ENCODE assay signal across 5 mouse cellular contexts in genomic region chr17:35423131-35423810, GRCm38 (mm10). TPM values are rescaled to one million over a fixed set of nuclear protein-coding genes. Genes with fewer than 3 reads are reported as not detected.
"Had no signal": no experiment of that assay in that cellular context is flagged by ENCODE, and none has a peak within 500 bp of the region (broad histone marks: within the 10 kb centered on the region; RNA-seq: fewer than 3 reads in every experiment).

No protein-coding gene starts in this region.

RNA-seq across cellular contexts. Expression of gene H2-Q6, which starts 1.4 kb away (rescaled TPM):
- total RNA-seq: gastrocnemius, postnatal 25 days; layer of hippocampus, postnatal 14 days; layer of hippocampus, postnatal 36 days; left cerebral cortex, postnatal 10 days had no signal

RNA-seq across cellular contexts. Expression of gene H2-Q10, which starts 46.6 kb away (rescaled TPM):
- total RNA-seq: hindbrain, postnatal 0 days; layer of hippocampus, postnatal 14 days; left cerebral cortex, postnatal 10 days had no signal
